Mouse (Mus musculus) limb, embryonic 12.5 days (tissue): ENCODE data around the gene Tmem33. TPM values are rescaled to one million over a fixed set of nuclear protein-coding genes. Genes with fewer than 3 reads are reported as not detected.

Source experiments
- ATAC-seq: fragments of 200-750 bp; cut with Nextera tagmentation; 2 replicates; pipeline ENCODE4 v1.8.0; 2017; ENCODE audit warnings: low read depth, moderate TSS enrichment; ENCODE audit not compliant: insufficient number of reproducible peaks, insufficient read depth, low FRiP score, low TSS enrichment
- H3K27ac ChIP-seq: fragments of 300-500 bp; sonication (generic); 2 replicates; pipeline ENCODE4 v1.5.1; 2016; ENCODE audit warnings: mild to moderate bottlenecking, moderate library complexity
- H3K27me3 ChIP-seq: fragments of 300-500 bp; sonication (generic); 2 replicates; pipeline ENCODE4 v1.6.1; 2016; ENCODE audit warnings: mild to moderate bottlenecking, moderate library complexity
- H3K36me3 ChIP-seq: fragments of 300-500 bp; sonication (generic); 2 replicates; pipeline ENCODE4 v1.6.1; 2016; ENCODE audit warnings: mild to moderate bottlenecking, moderate library complexity
- H3K4me1 ChIP-seq: fragments of 300-500 bp; sonication (generic); replicated peaks from 2 replicates; pipeline ENCODE4 v1.6.1; 2016
- H3K4me2 ChIP-seq: fragments of 300-500 bp; sonication (generic); 2 replicates; pipeline ENCODE4 v1.6.1; 2016; ENCODE audit warnings: mild to moderate bottlenecking, moderate library complexity
- H3K4me3 ChIP-seq: fragments of 300-500 bp; sonication (generic); replicated peaks from 2 replicates; pipeline ENCODE4 v1.5.1; 2016; ENCODE audit warnings: mild to moderate bottlenecking
- H3K9ac ChIP-seq: fragments of 300-500 bp; sonication (generic); replicated peaks from 2 replicates; pipeline ENCODE4 v1.6.1; 2016; ENCODE audit warnings: mild to moderate bottlenecking, moderate library complexity
- H3K9me3 ChIP-seq: fragments of 300-500 bp; sonication (generic); 2 replicates; pipeline ENCODE4 v1.6.1; 2016; ENCODE audit warnings: mild to moderate bottlenecking, moderate library complexity
- WGBS: fragments of 180-500 bp; shearing (Covaris S2); methylation state at CpG from one replicate; pipeline ENCODE4 v1.1.7; 2016; 5-methylcytosine and 5-hydroxymethylcytosine counted together
- polyA plus RNA-seq: library from polyadenylated mRNA; unstranded; fragments of >200 nt; fragmentation: Nextera tagmentation; extraction: Ambion mirVana; gene quantifications from 2 replicates; pipeline ENCODE4 v1.2.1, GENCODE M21; 2016

Gene Tmem33
- polyA plus RNA-seq, 1 experiment from 2014 or later: 80.3 TPM

DNA sequence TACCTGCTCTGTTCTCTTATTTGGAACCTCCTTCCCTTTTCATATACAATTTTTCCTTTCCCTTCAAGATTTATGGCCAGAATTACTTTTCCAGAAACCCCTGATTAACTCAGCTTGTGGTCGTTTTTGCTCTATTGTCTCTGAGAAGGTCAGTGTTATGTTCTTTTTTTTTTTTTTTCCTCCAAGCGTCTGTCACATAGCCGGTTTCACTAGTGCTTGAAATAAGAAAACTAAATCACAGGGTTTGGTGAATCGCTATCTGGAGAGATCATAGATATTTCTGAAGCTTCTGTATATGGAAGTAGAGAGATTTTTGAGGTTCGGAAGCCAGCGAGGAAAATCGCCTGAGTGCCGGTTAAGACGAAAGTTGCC, 220 bp upstream of the Tmem33 start:
- H3K27ac ChIP-seq: peak overlapping the region; percentile 94
- H3K4me2 ChIP-seq: peak overlapping the region; percentile 66
- H3K4me1 ChIP-seq: peaks cover 11% of the 10 kb centered on the region
- H3K4me3 ChIP-seq: peak overlapping the region; percentile 90
- ATAC-seq: no peak
- no peaks in the 10 kb centered on the region for H3K27me3 ChIP-seq
- H3K9ac ChIP-seq: peak overlapping the region; percentile 88; the same call in 1 of the 2 replicates
- peaks cover 26% of the 10 kb centered on the region for H3K36me3 ChIP-seq
- H3K9me3 ChIP-seq: no peaks in the 10 kb centered on the region
- WGBS: under 1% methylated on average over 9 of the region's 9 CpGs

DNA sequence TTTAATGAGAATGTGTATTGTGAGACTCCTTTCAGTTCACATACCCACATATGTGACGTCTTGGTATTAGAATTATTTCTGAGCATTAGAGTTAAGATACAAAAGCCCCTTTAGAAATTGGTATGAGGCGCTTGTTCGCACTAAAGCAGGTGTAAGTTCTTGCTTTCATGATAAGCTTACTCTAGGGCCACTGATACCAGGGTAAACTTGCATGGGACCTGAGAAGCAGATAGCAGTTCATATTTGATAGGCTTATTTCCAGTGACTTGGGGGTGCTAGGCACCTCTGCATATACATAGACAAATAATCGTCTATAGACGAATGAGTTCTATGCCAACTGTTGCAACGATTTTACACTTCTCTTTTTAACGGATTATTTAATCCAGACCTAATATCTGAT, 2.6 kb downstream of the Tmem33 start:
- Histone ChIP-seq H3K4me2 (no peak overlapping the region), H3K36me3 (peaks cover 54% of the 10 kb centered on the region), H3K9ac (no peak overlapping the region), H3K9me3 (no peaks in the 10 kb centered on the region), H3K4me3 (no peak overlapping the region), H3K4me1 (peaks cover 11% of the 10 kb centered on the region), H3K27ac (no peak overlapping the region), H3K27me3 (no peaks in the 10 kb centered on the region)
- no peak for ATAC-seq
- 93% methylated on average over 7 of the region's 7 CpGs for WGBS

GRCm38 (mm10) chr5:67266106-67266505, 5.7 kb downstream of the Tmem33 start:
- WGBS: 86% methylated on average over 1 of the region's 1 CpGs

GRCm38 (mm10) chr5:67269309-67269708, 8.9 kb downstream of the Tmem33 start:
- H3K4me2 ChIP-seq: no peak overlapping the region
- peaks cover 51% of the 10 kb centered on the region for H3K36me3 ChIP-seq
- 87% methylated on average over 8 of the region's 8 CpGs for WGBS
- no peaks in the 10 kb centered on the region for H3K27me3 ChIP-seq
- no peaks in the 10 kb centered on the region for H3K9me3 ChIP-seq
- no peak overlapping the region for H3K9ac ChIP-seq
- ATAC-seq: no peak
- H3K4me3 ChIP-seq: no peak overlapping the region
- no peaks in the 10 kb centered on the region for H3K4me1 ChIP-seq
- H3K27ac ChIP-seq: no peak overlapping the region

More at GRCm38 (mm10) chr5:67266106-67266505, 5.7 kb downstream of the Tmem33 start:
- H3K27ac ChIP-seq: no peak overlapping the region
- H3K27me3 ChIP-seq: no peaks in the 10 kb centered on the region
- H3K9me3 ChIP-seq: no peaks in the 10 kb centered on the region
- no peak overlapping the region for H3K4me3 ChIP-seq
- no peak overlapping the region for H3K4me2 ChIP-seq
- no peak overlapping the region for H3K9ac ChIP-seq
- peaks cover 11% of the 10 kb centered on the region for H3K4me1 ChIP-seq
- no peak for ATAC-seq
- H3K36me3 ChIP-seq: peaks cover 70% of the 10 kb centered on the region

GRCm38 (mm10) chr5:67279407-67279806, 19.0 kb downstream of the Tmem33 start:
- 93% methylated on average over 9 of the region's 9 CpGs for WGBS
- H3K4me1 ChIP-seq: no peaks in the 10 kb centered on the region
- no peak for ATAC-seq
- H3K27me3 ChIP-seq: no peaks in the 10 kb centered on the region
- H3K9me3 ChIP-seq: no peaks in the 10 kb centered on the region
- no peak overlapping the region for H3K27ac ChIP-seq
- H3K36me3 ChIP-seq: peaks cover 37% of the 10 kb centered on the region
- H3K4me2 ChIP-seq: no peak overlapping the region
- no peak overlapping the region for H3K4me3 ChIP-seq
- no peak overlapping the region for H3K9ac ChIP-seq

GRCm38 (mm10) chr5:67279840-67280239, 19.5 kb downstream of the Tmem33 start:
- Histone ChIP-seq H3K9ac (no peak overlapping the region), H3K36me3 (peaks cover 41% of the 10 kb centered on the region), H3K9me3 (no peaks in the 10 kb centered on the region), H3K27ac (no peak overlapping the region), H3K27me3 (no peaks in the 10 kb centered on the region), H3K4me3 (no peak overlapping the region), H3K4me1 (no peaks in the 10 kb centered on the region), H3K4me2 (no peak overlapping the region)
- WGBS: 91% methylated on average over 4 of the region's 4 CpGs
- ATAC-seq: no peak

DNA sequence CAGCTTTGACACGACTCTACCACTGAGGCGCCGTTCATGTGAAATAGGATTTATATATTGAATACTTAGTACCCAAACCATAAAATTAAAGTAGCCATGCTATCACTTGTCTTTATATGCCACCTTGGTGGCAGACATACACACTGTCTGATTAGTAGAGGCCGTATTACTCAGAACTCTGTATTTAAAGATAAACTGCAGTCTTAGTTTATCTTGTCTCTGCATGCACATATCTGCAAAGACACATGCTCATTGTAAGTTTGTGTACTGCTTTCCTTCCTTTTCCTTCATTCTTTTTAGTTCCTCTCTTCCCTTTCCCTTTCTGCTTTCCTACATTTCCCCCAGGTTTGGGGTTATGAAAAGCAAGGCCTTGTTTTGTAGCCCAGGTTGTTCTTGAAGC, 20.0 kb downstream of the Tmem33 start:
- 96% methylated on average over 4 of the region's 4 CpGs for WGBS
- no peak for ATAC-seq
- H3K4me2 ChIP-seq: no peak overlapping the region
- H3K4me3 ChIP-seq: no peak overlapping the region
- no peak overlapping the region for H3K27ac ChIP-seq
- peaks cover 47% of the 10 kb centered on the region for H3K36me3 ChIP-seq
- no peaks in the 10 kb centered on the region for H3K9me3 ChIP-seq
- H3K27me3 ChIP-seq: no peaks in the 10 kb centered on the region
- H3K4me1 ChIP-seq: no peaks in the 10 kb centered on the region
- H3K9ac ChIP-seq: no peak overlapping the region

DNA sequence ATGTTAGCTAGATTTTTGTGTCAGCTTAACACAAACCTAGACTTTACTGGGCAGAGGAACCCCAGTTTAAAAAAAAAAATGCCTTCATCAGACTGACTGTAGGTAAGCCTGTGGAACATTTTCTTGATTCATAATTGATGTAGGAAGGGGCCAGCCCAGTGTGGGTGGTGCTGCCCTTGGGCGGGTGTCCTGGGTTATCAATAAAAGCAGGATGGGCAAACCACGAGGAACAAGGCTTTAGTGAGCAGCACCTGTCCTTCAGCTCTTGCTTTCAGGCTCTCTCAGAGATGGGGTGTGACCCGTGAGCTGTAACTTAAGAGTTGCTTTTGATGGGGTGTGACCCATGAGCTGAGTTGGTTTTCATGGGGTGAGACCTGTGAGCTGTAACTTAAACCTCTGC, 34.7 kb downstream of the Tmem33 start:
- Histone ChIP-seq H3K9ac (no peak overlapping the region), H3K4me1 (no peaks in the 10 kb centered on the region), H3K9me3 (no peaks in the 10 kb centered on the region), H3K27me3 (no peaks in the 10 kb centered on the region), H3K36me3 (peaks cover 29% of the 10 kb centered on the region), H3K27ac (no peak overlapping the region), H3K4me3 (no peak overlapping the region), H3K4me2 (no peak overlapping the region)
- WGBS: 63% methylated on average over 3 of the region's 3 CpGs
- ATAC-seq: no peak

- H3K27me3 ChIP-seq: no peaks in the 10 kb centered on the region
- peaks cover 25% of the 10 kb centered on the region for H3K36me3 ChIP-seq
- no peaks in the 10 kb centered on the region for H3K9me3 ChIP-seq
- H3K4me2 ChIP-seq: no peak overlapping the region
- ATAC-seq: no peak
- no peak overlapping the region for H3K4me3 ChIP-seq
- no peak overlapping the region for H3K27ac ChIP-seq
- WGBS: 87% methylated on average over 6 of the region's 6 CpGs
- no peaks in the 10 kb centered on the region for H3K4me1 ChIP-seq
- no peak overlapping the region for H3K9ac ChIP-seq
Measured at GRCm38 (mm10) chr5:67295682-67296081, 35.3 kb downstream of the Tmem33 start.

GRCm38 (mm10) chr5:67296171-67296570, 35.8 kb downstream of the Tmem33 start:
- H3K36me3 ChIP-seq: peaks cover 25% of the 10 kb centered on the region
- H3K4me3 ChIP-seq: no peak overlapping the region
- H3K27me3 ChIP-seq: no peaks in the 10 kb centered on the region
- H3K27ac ChIP-seq: no peak overlapping the region
- no peaks in the 10 kb centered on the region for H3K9me3 ChIP-seq
- WGBS: 88% methylated on average over 1 of the region's 1 CpGs
- no peaks in the 10 kb centered on the region for H3K4me1 ChIP-seq
- no peak overlapping the region for H3K4me2 ChIP-seq
- no peak for ATAC-seq
- H3K9ac ChIP-seq: no peak overlapping the region

GRCm38 (mm10) chr5:67297026-67297813, 36.9 kb downstream of the Tmem33 start:
- H3K27me3 ChIP-seq: no peaks in the 10 kb centered on the region
- 89% methylated on average over 5 of the region's 5 CpGs for WGBS
- no peaks in the 10 kb centered on the region for H3K9me3 ChIP-seq
- no peaks in the 10 kb centered on the region for H3K4me1 ChIP-seq
- no peak overlapping the region for H3K4me3 ChIP-seq
- ATAC-seq: no peak
- H3K9ac ChIP-seq: no peak overlapping the region
- H3K27ac ChIP-seq: no peak overlapping the region
- H3K36me3 ChIP-seq: peaks cover 21% of the 10 kb centered on the region
- no peak overlapping the region for H3K4me2 ChIP-seq

DNA sequence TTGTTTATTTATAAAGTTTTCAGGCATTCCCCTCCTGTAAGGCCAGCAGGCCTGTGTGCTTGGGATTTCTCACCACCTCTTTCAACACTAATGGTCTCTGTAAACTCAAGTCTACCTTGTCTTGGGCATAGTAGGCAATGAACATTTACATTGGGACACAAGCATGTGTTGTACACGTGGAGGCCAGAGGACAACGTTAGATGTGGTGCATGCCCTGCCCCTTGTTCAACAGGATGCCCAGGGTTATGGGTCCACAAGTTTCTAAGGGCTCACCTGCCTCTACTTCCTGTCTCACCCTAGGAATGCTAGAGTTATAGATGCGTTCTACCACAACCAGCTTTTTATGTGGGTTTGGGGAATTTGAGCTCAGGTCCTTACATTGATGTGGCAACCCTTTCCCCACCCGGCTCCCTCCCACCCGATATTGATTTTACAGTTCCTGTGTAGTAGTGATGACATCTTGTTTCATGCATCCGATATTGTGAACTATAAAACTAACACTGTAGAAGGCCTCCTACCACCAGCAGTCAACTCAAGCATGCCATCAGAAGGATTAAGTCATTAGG, 39.6 kb downstream of the Tmem33 start:
- Histone ChIP-seq H3K36me3 (peaks cover 10% of the 10 kb centered on the region; the same call in 1 of the 2 replicates), H3K27me3 (no peaks in the 10 kb centered on the region), H3K4me3 (no peak overlapping the region), H3K27ac (no peak overlapping the region), H3K9ac (no peak overlapping the region), H3K4me1 (no peaks in the 10 kb centered on the region), H3K9me3 (no peaks in the 10 kb centered on the region), H3K4me2 (no peak overlapping the region)
- ATAC-seq: no peak
- WGBS: 90% methylated on average over 6 of the region's 6 CpGs
